Mouse (Mus musculus) embryonic fibroblast, embryonic 13.5 days (primary cell): ENCODE results near the gene Ap1ar. TPM values are rescaled to one million over a fixed set of nuclear protein-coding genes. Genes with fewer than 3 reads are reported as not detected.

Experiments
- H3K27ac ChIP-seq: 2 replicates; pipeline ENCODE4 v1.5.1; 2012; ENCODE audit warnings: low read length, control low read depth, inconsistent platforms; ENCODE audit not compliant: insufficient read depth
- H3K4me1 ChIP-seq: 2 replicates; pipeline ENCODE4 v1.6.1; 2011; ENCODE audit warnings: low read length; ENCODE audit not compliant: control insufficient read depth, insufficient read depth
- H3K4me3 ChIP-seq: 2 replicates; pipeline ENCODE4 v1.5.1; 2011; ENCODE audit warnings: mild to moderate bottlenecking, control low read depth, low read length; ENCODE audit not compliant: insufficient read depth
- CTCF ChIP-seq: IDR thresholded peaks from 2 replicates; pipeline ENCODE4 v1.5.1; 2011; ENCODE audit warnings: mild to moderate bottlenecking, control low read depth, low read length, moderate library complexity, borderline replicate concordance; ENCODE audit not compliant: insufficient read depth
- POLR2A ChIP-seq: IDR thresholded peaks from 2 replicates; pipeline ENCODE4 v1.6.1; 2011; ENCODE audit warnings: low read depth, mild to moderate bottlenecking, control low read depth, low read length, moderate library complexity
- polyA plus RNA-seq: library from polyadenylated mRNA; stranded (reverse); fragments of >200 nt; gene quantifications from 2 replicates; pipeline ENCODE4 v1.2.4, GENCODE M21; 2011; ENCODE audit warnings: low read depth; ENCODE audit not compliant: missing spikeins, insufficient read length

The Ap1ar gene
- polyA plus RNA-seq, 1 experiment: 40.7 TPM

DNA sequence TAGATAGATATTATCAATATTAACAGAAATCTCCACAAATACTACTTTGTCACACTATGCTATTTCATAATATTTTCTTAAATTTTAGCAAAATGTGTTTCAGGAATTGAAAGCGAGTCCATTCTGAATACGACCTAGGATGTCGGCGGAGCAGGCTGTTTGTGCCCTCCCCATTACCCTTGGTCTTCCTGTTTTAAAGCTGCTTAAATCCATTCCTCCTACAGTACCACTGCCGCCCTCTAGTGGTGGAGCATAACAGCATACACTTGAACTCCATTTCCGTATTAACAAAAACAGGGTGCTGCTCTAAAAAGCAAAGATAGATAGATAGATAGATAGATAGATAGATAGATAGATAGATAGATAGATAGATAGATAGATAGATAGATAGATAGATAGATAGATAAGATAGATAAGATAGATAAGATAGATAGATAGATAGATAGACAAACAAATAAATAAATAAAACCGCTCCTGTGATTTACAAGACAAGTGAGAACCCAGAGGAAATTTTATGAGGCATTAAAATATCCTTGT lies 74.2 kb downstream of the Ap1ar start:
- H3K4me1 ChIP-seq: no peaks in the 10 kb centered on the region
- H3K4me3 ChIP-seq: no peak overlapping the region
- no peak for TF ChIP-seq POLR2A
- no peak for TF ChIP-seq CTCF
- H3K27ac ChIP-seq: no peak overlapping the region

DNA sequence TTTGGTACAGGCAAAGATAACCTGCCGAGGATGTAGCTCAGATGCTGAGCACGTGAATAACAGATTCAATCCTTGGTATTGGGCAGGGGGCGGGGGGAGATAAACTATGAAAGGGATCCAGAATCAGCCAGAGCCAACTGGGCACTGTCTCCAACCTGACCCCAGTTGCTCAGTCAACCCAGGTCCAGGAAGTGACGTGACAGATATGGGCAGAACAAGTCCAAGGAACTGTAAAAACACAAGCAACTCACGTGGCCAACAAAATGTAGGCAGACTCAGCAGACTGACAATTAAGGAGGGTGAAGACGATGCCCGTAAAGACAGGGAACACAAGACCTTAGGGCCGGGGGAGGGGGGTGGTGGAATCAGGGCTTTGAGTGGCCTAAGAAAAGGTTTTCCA lies 74.9 kb downstream of the Ap1ar start:
- H3K4me1 ChIP-seq: no peaks in the 10 kb centered on the region
- H3K4me3 ChIP-seq: no peak overlapping the region
- no peak overlapping the region for H3K27ac ChIP-seq
- TF ChIP-seq CTCF: no peak
- no peak for TF ChIP-seq POLR2A

DNA sequence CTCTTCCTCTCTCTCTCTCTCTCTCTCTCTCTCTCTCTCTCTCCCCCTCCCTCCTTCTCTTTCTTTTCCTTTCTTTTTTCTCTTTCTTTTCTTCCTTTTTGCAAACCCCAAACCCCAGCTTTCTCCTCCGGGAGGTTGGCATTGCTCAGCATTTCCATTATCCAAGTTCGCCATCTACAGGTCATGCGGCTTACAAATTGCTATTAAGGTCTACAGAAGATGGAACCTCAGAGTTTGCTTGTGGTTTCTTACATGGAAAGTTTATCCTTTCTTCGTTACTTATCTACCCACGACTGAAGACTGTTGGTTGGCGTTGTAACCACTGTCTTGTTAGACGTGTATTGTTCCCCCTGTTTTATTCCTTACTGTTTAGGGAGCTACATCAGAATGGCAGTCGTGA lies 78.1 kb downstream of the Ap1ar start:
- H3K4me3 ChIP-seq: no peak overlapping the region
- no peaks in the 10 kb centered on the region for H3K4me1 ChIP-seq
- TF ChIP-seq CTCF (no peak), POLR2A (no peak)
- no peak overlapping the region for H3K27ac ChIP-seq

DNA sequence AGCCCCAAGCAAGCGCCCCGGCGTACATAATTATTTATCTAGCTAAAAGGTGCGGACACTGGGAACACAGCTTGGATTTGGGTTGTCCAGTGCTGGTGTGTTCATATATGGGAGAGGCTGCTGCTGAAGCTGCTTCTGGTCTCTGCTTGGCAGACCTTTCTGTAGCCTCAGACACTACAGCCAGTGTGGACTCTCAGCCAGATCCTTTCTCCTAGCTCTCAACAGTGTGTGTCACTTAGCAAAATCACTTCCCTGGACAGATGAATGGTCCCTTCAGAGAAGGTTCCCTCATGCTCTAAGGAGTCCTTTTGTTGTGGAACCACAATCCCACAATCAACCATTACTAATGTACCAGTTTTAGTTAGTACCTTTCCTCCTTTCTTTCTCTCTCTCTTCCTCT lies 78.5 kb downstream of the Ap1ar start:
- H3K27ac ChIP-seq: no peak overlapping the region
- no peaks in the 10 kb centered on the region for H3K4me1 ChIP-seq
- no peak for TF ChIP-seq POLR2A
- no peak overlapping the region for H3K4me3 ChIP-seq

DNA sequence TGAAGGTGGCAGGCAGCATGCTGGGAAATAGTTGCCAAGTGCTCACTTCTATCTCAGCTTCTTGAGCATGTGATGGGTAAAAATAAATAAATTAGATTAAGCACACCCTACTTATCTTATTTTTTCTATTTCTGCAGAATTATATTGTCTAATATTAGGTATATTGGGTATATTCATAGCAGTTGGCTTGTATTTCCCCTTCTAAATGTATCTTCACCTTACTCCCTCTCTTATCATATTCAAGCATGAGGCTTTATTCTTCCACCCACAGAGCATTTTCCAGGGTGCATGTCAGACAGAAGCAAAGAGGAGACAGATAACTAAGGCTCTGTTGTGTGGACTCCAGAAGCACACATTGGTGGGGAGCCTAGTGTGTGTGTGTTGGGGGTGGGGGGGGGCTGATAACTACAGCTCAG lies 79.4 kb downstream of the Ap1ar start:
- H3K27ac ChIP-seq: no peak overlapping the region
- TF ChIP-seq POLR2A: no peak
- no peak for TF ChIP-seq CTCF
- H3K4me3 ChIP-seq: no peak overlapping the region
- H3K4me1 ChIP-seq: no peaks in the 10 kb centered on the region

Other genes starting within 250 kb of the Ap1ar start
- not detected in 2 replicates for gene Neurog2, start 204.4 kb downstream of the Ap1ar start, polyA plus RNA-seq
- gene Alpk1, start 57.0 kb downstream of the Ap1ar start, polyA plus RNA-seq: 6.1 and 6.2 TPM in 2 replicates
- 2.3 and 2.6 TPM in 2 replicates for gene Tifa, start 47.7 kb downstream of the Ap1ar start, polyA plus RNA-seq
- gene Fam241a, start 58.8 kb upstream of the Ap1ar start, polyA plus RNA-seq: 1.8 and 2.5 TPM in 2 replicates